Mouse (Mus musculus) erythroblast, embryonic 14.5 days (primary cell): ENCODE measurements around the gene Syn3.

Experiments used
- GATA1 ChIP-seq: IDR thresholded peaks from 2 replicates; pipeline ENCODE4 v1.6.1; 2012; ENCODE audit warnings: low read length, inconsistent platforms, mixed read lengths
- TAL1 ChIP-seq: IDR thresholded peaks from 3 replicates; pipeline ENCODE4 v1.6.1; 2012; ENCODE audit warnings: low read length, inconsistent platforms, mixed read lengths

- TF ChIP-seq TAL1 (no peak), GATA1 (no peak)
These were observed 170.0 kb downstream of the Syn3 start for GRCm38 (mm10) chr10:86328691-86329090.
